Mouse (Mus musculus) gastrocnemius, postnatal 14 days (tissue): ENCODE measurements around the gene Skap1. TPM values are rescaled to one million over a fixed set of nuclear protein-coding genes. Genes with fewer than 3 reads are reported as not detected.

Experiments used
- DNase-seq: peaks from one replicate; pipeline ENCODE4 v3.0.0; 2021; ENCODE audit warnings: mixed read lengths
- intact Hi-C: fragments of 180-260 bp; cut with DNase I; formaldehyde crosslinking; loops from one replicate; pipeline ENCODE4 v1.15.1; 2025; ENCODE audit warnings: low total_unique reads
- total RNA-seq, 2 experiments: library from RNA; stranded (reverse); gene quantifications; 2 replicates each; pipeline ENCODE4 v1.2.3; 2021

The Skap1 gene
- total RNA-seq, 2 experiments from 2014 or later: 0.20 TPM; not detected in 1

GRCm38 (mm10) chr11:96542561-96542960 lies 78.2 kb downstream of the Skap1 start:
- no peak for DNase-seq
- intact Hi-C loops: no loop called here

GRCm38 (mm10) chr11:96546428-96546827 lies 82.0 kb downstream of the Skap1 start:
- no peak for DNase-seq
- intact Hi-C loops: no loop called here

GRCm38 (mm10) chr11:96550960-96551703 lies 86.7 kb downstream of the Skap1 start:
- no peak for DNase-seq
- intact Hi-C loops: loop anchor here (5.0 to 10.0 kb wide), 2 partner anchors 239 to 276 kb away; partner anchors contain the start of gene Hoxb9

GRCm38 (mm10) chr11:96553091-96553490 lies 88.7 kb downstream of the Skap1 start:
- intact Hi-C loops: loop anchor here (5.0 to 10.0 kb wide), 2 partner anchors 241 to 278 kb away; partner anchors contain the start of gene Hoxb9
- no peak for DNase-seq

GRCm38 (mm10) chr11:96560229-96560628 lies 95.8 kb downstream of the Skap1 start:
- DNase-seq: no peak
- intact Hi-C loops: no loop called here

- intact Hi-C loops: no loop called here
- no peak for DNase-seq
Observed at GRCm38 (mm10) chr11:96564088-96564487, 99.7 kb downstream of the Skap1 start.

GRCm38 (mm10) chr11:96572515-96572914 lies 108.1 kb downstream of the Skap1 start:
- no peak for DNase-seq
- intact Hi-C loops: no loop called here

GRCm38 (mm10) chr11:96576491-96577427 lies 112.4 kb downstream of the Skap1 start:
- intact Hi-C loops: no loop called here
- DNase-seq: no peak

- DNase-seq: no peak
- intact Hi-C loops: no loop called here
Observed at GRCm38 (mm10) chr11:96578551-96579283, 114.3 kb downstream of the Skap1 start.

- peak; percentile 9 for DNase-seq
- intact Hi-C loops: loop anchor here (10.0 kb wide), 1 partner anchor 93 kb away; no protein-coding TSS in a partner anchor
Observed at GRCm38 (mm10) chr11:96581604-96582384, 117.4 kb downstream of the Skap1 start.

- intact Hi-C loops: loop anchor here (10.0 kb wide), 1 partner anchor 92 kb away; no protein-coding TSS in a partner anchor
- no peak for DNase-seq
Observed at GRCm38 (mm10) chr11:96582595-96582994, 118.2 kb downstream of the Skap1 start.

GRCm38 (mm10) chr11:96589828-96590227 lies 125.4 kb downstream of the Skap1 start:
- intact Hi-C loops: loop anchor here (10.0 kb wide), 1 partner anchor 85 kb away; no protein-coding TSS in a partner anchor
- no peak for DNase-seq

GRCm38 (mm10) chr11:96595890-96596289 lies 131.5 kb downstream of the Skap1 start:
- no peak for DNase-seq
- intact Hi-C loops: no loop called here

- no peak for DNase-seq
- intact Hi-C loops: no loop called here
Observed at GRCm38 (mm10) chr11:96596301-96596700, 131.9 kb downstream of the Skap1 start.

GRCm38 (mm10) chr11:96602806-96603205 lies 138.4 kb downstream of the Skap1 start:
- DNase-seq: no peak
- intact Hi-C loops: no loop called here

GRCm38 (mm10) chr11:96604306-96604705 lies 139.9 kb downstream of the Skap1 start:
- DNase-seq: no peak
- intact Hi-C loops: no loop called here

GRCm38 (mm10) chr11:96604751-96605450 lies 140.5 kb downstream of the Skap1 start:
- no peak for DNase-seq
- intact Hi-C loops: no loop called here

GRCm38 (mm10) chr11:96605516-96605915 lies 141.1 kb downstream of the Skap1 start:
- intact Hi-C loops: no loop called here
- no peak for DNase-seq
